Mouse (Mus musculus) G1E (cell line): ENCODE data around the gene Apod.

Source experiments
- CTCF ChIP-seq: IDR thresholded peaks from 2 replicates; pipeline ENCODE4 v1.5.1; 2012; ENCODE audit warnings: low read depth, low read length, inconsistent platforms, mixed read lengths
- GATA1 ChIP-seq: IDR thresholded peaks from 2 replicates; pipeline ENCODE4 v1.6.1; 2012; ENCODE audit warnings: borderline replicate concordance, low read length, inconsistent platforms, mixed read lengths
- GATA2 ChIP-seq: IDR thresholded peaks from 2 replicates; pipeline ENCODE4 v1.6.1; 2012; ENCODE audit warnings: low read depth, low read length, inconsistent platforms, borderline replicate concordance
- POLR2AphosphoS5 ChIP-seq: IDR thresholded peaks from 2 replicates; pipeline ENCODE4 v1.6.1; 2012; ENCODE audit warnings: low read depth, low read length, inconsistent platforms; ENCODE audit not compliant: insufficient replicate concordance
- TAL1 ChIP-seq: conservative IDR thresholded peaks from 2 replicates; pipeline ENCODE4 v1.6.1; 2012; ENCODE audit warnings: low read depth, low read length, inconsistent platforms, mixed read lengths

- no peak for TF ChIP-seq CTCF
- TF ChIP-seq POLR2AphosphoS5, result no peak
- TF ChIP-seq GATA1, result no peak
- no peak for TF ChIP-seq TAL1
- TF ChIP-seq GATA2, result no peak
Observed at GRCm38 (mm10) chr16:31287712-31288111, 26.9 kb downstream of the Apod start.
